Mouse (Mus musculus) neutrophil, adult 5-6 weeks (primary cell): ENCODE data around the gene Polr2a. TPM values are rescaled to one million over a fixed set of nuclear protein-coding genes. Genes with fewer than 3 reads are reported as not detected.
A peak's percentile ranks its signal among the peaks of the same experiment; 100 is the strongest.

Experiments
- ATAC-seq: fragments of 151-379, 151-347 bp; 2 replicates; pipeline ENCODE4 v1.8.0; 2017; ENCODE audit warnings: mild to moderate bottlenecking, moderate TSS enrichment; ENCODE audit not compliant: insufficient number of reproducible peaks, poor library complexity, low FRiP score, severe bottlenecking; ENCODE audit errors: extremely low read depth
- total RNA-seq: library from RNA; stranded (forward); fragments of 200-1000 nt; gene quantifications from 2 replicates; pipeline ENCODE4 v1.2.3, GENCODE M21; 2017

Gene Polr2a
- 40.2 and 59.4 TPM in 2 replicates for total RNA-seq

GRCm38 (mm10) chr11:69758478-69758970 is at the start of gene Polr2a:
Gene Polr2a, minus strand, starts transcription at chr11:69758637.
- ATAC-seq = peak; percentile 79

GRCm38 (mm10) chr11:69807641-69808040 is 49.2 kb upstream of the Polr2a start:
- ATAC-seq = no peak

- ATAC-seq = no peak
Observed at GRCm38 (mm10) chr11:69806378-69806777, 47.9 kb upstream of the Polr2a start.

GRCm38 (mm10) chr11:69804972-69805909 is 46.8 kb upstream of the Polr2a start, which contains the start of gene Tmem102:
Gene Tmem102, minus strand, starts transcription at chr11:69805624.
- no peak for ATAC-seq

GRCm38 (mm10) chr11:69804652-69804940 is 46.2 kb upstream of the Polr2a start:
- ATAC-seq = no peak

GRCm38 (mm10) chr11:69803786-69804651 is 45.6 kb upstream of the Polr2a start:
- peak; percentile 43 for ATAC-seq

- ATAC-seq = no peak
Observed at GRCm38 (mm10) chr11:69803328-69803727, 44.9 kb upstream of the Polr2a start.

GRCm38 (mm10) chr11:69802648-69803105 is 44.2 kb upstream of the Polr2a start:
- no peak for ATAC-seq

- ATAC-seq = no peak
Observed at GRCm38 (mm10) chr11:69801379-69801977, 43.0 kb upstream of the Polr2a start, which contains the start of gene Fgf11. Gene Fgf11, minus strand, starts transcription at chr11:69801857.

- ATAC-seq = no peak
Observed at GRCm38 (mm10) chr11:69800392-69801197, 42.2 kb upstream of the Polr2a start.

- ATAC-seq = no peak
Observed at GRCm38 (mm10) chr11:69800138-69800391, 41.6 kb upstream of the Polr2a start.

GRCm38 (mm10) chr11:69799394-69800137 is 41.1 kb upstream of the Polr2a start:
- no peak for ATAC-seq

- ATAC-seq = no peak
Observed at GRCm38 (mm10) chr11:69797924-69798323, 39.5 kb upstream of the Polr2a start.

- no peak for ATAC-seq
Observed at GRCm38 (mm10) chr11:69795983-69796435, 37.6 kb upstream of the Polr2a start.

- peak; percentile 96 for ATAC-seq
Observed at GRCm38 (mm10) chr11:69795168-69795982, 36.9 kb upstream of the Polr2a start, which contains the start of gene Chrnb1. Gene Chrnb1, minus strand, starts transcription at chr11:69795943.

- ATAC-seq = no peak
Observed at GRCm38 (mm10) chr11:69793429-69793828, 35.0 kb upstream of the Polr2a start.

GRCm38 (mm10) chr11:69791420-69791819 is 33.0 kb upstream of the Polr2a start:
- ATAC-seq = no peak
